Mouse (Mus musculus) ES-E14 (cell line): ENCODE data around the gene Tiam1. TPM values are rescaled to one million over a fixed set of nuclear protein-coding genes. Genes with fewer than 3 reads are reported as not detected.

Source experiments
- DNase-seq: peaks from one replicate; pipeline ENCODE4 v3.0.0-alpha.2; 2013; ENCODE audit warnings: low read depth, low spot score
- H3K27ac ChIP-seq: 2 replicates; pipeline ENCODE4 v1.5.1; 2012; ENCODE audit warnings: low read depth, mild to moderate bottlenecking, low read length, moderate library complexity, mixed read lengths; ENCODE audit not compliant: poor library complexity, insufficient read depth, severe bottlenecking
- H3K36me3 ChIP-seq: 2 replicates; pipeline ENCODE4 v1.6.1; 2012; ENCODE audit warnings: mild to moderate bottlenecking, low read length, moderate library complexity, mixed read lengths; ENCODE audit not compliant: control insufficient read depth, poor library complexity, insufficient read depth, severe bottlenecking
- H3K4me1 ChIP-seq, 2 experiments: fragments of 150-350 bp in 1 of 2; sonication (generic) in 1 of 2; 2 replicates each; pipeline ENCODE4 v1.6.1; 2012; ENCODE audit warnings: low read length in 2 of 2, mild to moderate bottlenecking in 1 of 2, mixed read lengths in 1 of 2; ENCODE audit not compliant: control insufficient read depth in 2 of 2, insufficient read depth in 2 of 2, poor library complexity in 1 of 2
- H3K4me3 ChIP-seq, 2 experiments: fragments of 150-350 bp in 1 of 2; sonication (generic) in 1 of 2; 2 replicates each; pipeline ENCODE4 v1.5.1; 2012; ENCODE audit warnings: low read length in 2 of 2, low read depth in 1 of 2, mild to moderate bottlenecking in 1 of 2, mixed read lengths in 1 of 2; ENCODE audit not compliant: insufficient read depth in 1 of 2, poor library complexity in 1 of 2, severe bottlenecking in 1 of 2
- H3K9ac ChIP-seq: 2 replicates; pipeline ENCODE4 v1.6.1; 2012; ENCODE audit warnings: low read depth, mild to moderate bottlenecking, low read length, mixed read lengths; ENCODE audit not compliant: poor library complexity, insufficient read depth, severe bottlenecking
- H3K9me3 ChIP-seq: fragments of 150-350 bp; sonication (generic); 2 replicates; pipeline ENCODE4 v1.6.1; 2012; ENCODE audit warnings: low read depth, mild to moderate bottlenecking, low read length; ENCODE audit not compliant: control insufficient read depth, insufficient read depth
- CHD2 ChIP-seq: IDR thresholded peaks from 2 replicates; pipeline ENCODE4 v1.6.1; 2014; ENCODE audit warnings: mild to moderate bottlenecking, low read depth, low read length, inconsistent platforms
- HCFC1 ChIP-seq: IDR thresholded peaks from 2 replicates; pipeline ENCODE4 v1.6.1; 2012; ENCODE audit warnings: low read length, inconsistent platforms, borderline replicate concordance; ENCODE audit not compliant: insufficient read depth
- MAFK ChIP-seq: IDR thresholded peaks from 2 replicates; pipeline ENCODE4 v1.6.1; 2014; ENCODE audit warnings: mild to moderate bottlenecking, low read depth, low read length, inconsistent platforms; ENCODE audit not compliant: insufficient read depth
- ZC3H11A ChIP-seq: IDR thresholded peaks from 2 replicates; pipeline ENCODE4 v1.6.1; 2012; ENCODE audit warnings: low read depth, mild to moderate bottlenecking, inconsistent platforms, low read length, borderline replicate concordance
- ZNF384 ChIP-seq: IDR thresholded peaks from 2 replicates; pipeline ENCODE4 v1.6.1; 2012; ENCODE audit warnings: low read depth, low read length, inconsistent platforms
- in situ Hi-C, 2 experiments: fragments of 600-800 bp; cut with MboI; formaldehyde crosslinking; loops; one replicate each; pipeline ENCODE4 v1.15.1; 2025; ENCODE audit warnings: low sequenced_read_pairs in 2 of 2, inconsistent platforms in 1 of 2; ENCODE audit not compliant: unreplicated experiment in 2 of 2
- total RNA-seq: library from RNA; depleted of rRNA; stranded (reverse); fragments of 300-350 nt; gene quantifications from 2 replicates; pipeline ENCODE4 v1.2.3, GENCODE M21; 2012

Gene Tiam1
- total RNA-seq, 1 experiment, result 15.7 TPM

GRCm38 (mm10) chr16:89882477-89883234 is 260.9 kb downstream of the Tiam1 start:
- no peak overlapping the region for H3K27ac ChIP-seq
- no peaks in the 10 kb centered on the region for H3K9me3 ChIP-seq
- H3K9ac ChIP-seq, result no peak overlapping the region
- H3K4me3 ChIP-seq, result no peak overlapping the region
- TF ChIP-seq ZNF384, result no peak
- no peak for TF ChIP-seq CHD2
- TF ChIP-seq ZC3H11A, result no peak
- TF ChIP-seq MAFK, result no peak
- TF ChIP-seq HCFC1, result no peak
- H3K36me3 ChIP-seq, result no peaks in the 10 kb centered on the region
- DNase-seq, result no peak
- in situ Hi-C loops, result no loop called here
- peaks cover 0 to 6% of the 10 kb centered on the region in 2 experiments; a peak in 2 of 4 replicates for H3K4me1 ChIP-seq

DNA sequence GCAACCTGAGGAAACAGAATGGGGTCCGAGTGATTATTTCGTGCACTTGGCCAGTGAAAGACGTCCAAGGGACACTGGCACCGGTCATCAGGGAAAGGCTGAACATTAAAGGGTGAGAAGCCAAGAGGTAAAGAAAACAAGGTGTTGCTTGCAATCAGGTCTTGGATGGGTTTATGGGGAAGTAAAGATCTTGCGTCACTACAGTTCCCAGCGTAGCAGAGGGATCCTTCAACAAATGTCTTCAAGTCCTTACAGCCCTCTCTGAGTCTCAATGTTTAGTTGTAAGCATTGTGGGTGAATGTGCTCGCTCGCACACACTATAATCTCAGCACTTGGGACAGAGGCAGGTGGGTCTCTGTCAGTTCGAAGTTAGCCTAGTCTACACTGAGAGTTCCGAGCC is 266.4 kb downstream of the Tiam1 start:
- in situ Hi-C loops, result no loop called here
- TF ChIP-seq HCFC1 (no peak), CHD2 (no peak), ZC3H11A (no peak), ZNF384 (no peak), MAFK (no peak)

GRCm38 (mm10) chr16:89876079-89876478 is 267.5 kb downstream of the Tiam1 start:
- TF ChIP-seq MAFK, result no peak
- TF ChIP-seq HCFC1, result no peak
- TF ChIP-seq CHD2, result no peak
- TF ChIP-seq ZC3H11A, result no peak
- no peak for TF ChIP-seq ZNF384
- in situ Hi-C loops, result no loop called here
- Histone ChIP-seq H3K4me3 (no peak overlapping the region), H3K27ac (no peak overlapping the region), H3K4me1 (no peaks in the 10 kb centered on the region), H3K36me3 (peaks cover 2% of the 10 kb centered on the region; the same call in 1 of the 2 replicates), H3K9me3 (no peaks in the 10 kb centered on the region), H3K9ac (no peak overlapping the region)
- no peak for DNase-seq

More for the DNA sequence above, 266.4 kb downstream of the Tiam1 start:
- H3K9me3 ChIP-seq, result no peaks in the 10 kb centered on the region
- no peak for DNase-seq
- H3K9ac ChIP-seq, result no peak overlapping the region
- no peak overlapping the region for H3K27ac ChIP-seq
- H3K36me3 ChIP-seq, result no peaks in the 10 kb centered on the region
- no peak overlapping the region for H3K4me3 ChIP-seq
- H3K4me1 ChIP-seq, result no peaks in the 10 kb centered on the region

GRCm38 (mm10) chr16:89874012-89874704 is 269.4 kb downstream of the Tiam1 start:
- in situ Hi-C loops, result no loop called here
- TF ChIP-seq ZC3H11A (no peak), MAFK (no peak)
- no peak for DNase-seq
- H3K4me1 ChIP-seq, result no peaks in the 10 kb centered on the region
- H3K4me3 ChIP-seq, result no peak overlapping the region
- H3K27ac ChIP-seq, result no peak overlapping the region
- H3K36me3 ChIP-seq, result peaks cover 2% of the 10 kb centered on the region; the same call in 1 of the 2 replicates
- H3K9ac ChIP-seq, result no peak overlapping the region
- H3K9me3 ChIP-seq, result no peaks in the 10 kb centered on the region
